Mouse (Mus musculus) limb, embryonic 13.5 days (tissue): ENCODE data around the gene Chd3. TPM values are rescaled to one million over a fixed set of nuclear protein-coding genes. Genes with fewer than 3 reads are reported as not detected.

Experiments used
- ATAC-seq: fragments of 200-750 bp; cut with Nextera tagmentation; 2 replicates; pipeline ENCODE4 v1.8.0; 2017; ENCODE audit warnings: low read depth, moderate number of reproducible peaks, moderate TSS enrichment; ENCODE audit not compliant: low FRiP score
- H3K27ac ChIP-seq: fragments of 300-500 bp; sonication (generic); 2 replicates; pipeline ENCODE4 v1.5.1; 2015; ENCODE audit warnings: inconsistent platforms, mild to moderate bottlenecking, moderate library complexity
- H3K27me3 ChIP-seq: fragments of 300-500 bp; sonication (generic); 2 replicates; pipeline ENCODE4 v1.6.1; 2015; ENCODE audit warnings: mild to moderate bottlenecking, inconsistent platforms
- H3K36me3 ChIP-seq: fragments of 300-500 bp; sonication (generic); 2 replicates; pipeline ENCODE4 v1.6.1; 2015; ENCODE audit warnings: inconsistent platforms, mild to moderate bottlenecking, moderate library complexity
- H3K4me1 ChIP-seq: fragments of 300-500 bp; sonication (generic); 2 replicates; pipeline ENCODE4 v1.6.1; 2015; ENCODE audit warnings: inconsistent platforms
- H3K4me2 ChIP-seq: fragments of 300-500 bp; sonication (generic); replicated peaks from 2 replicates; pipeline ENCODE4 v1.6.1; 2015; ENCODE audit warnings: inconsistent platforms, mild to moderate bottlenecking, moderate library complexity
- H3K4me3 ChIP-seq: fragments of 300-500 bp; sonication (generic); 2 replicates; pipeline ENCODE4 v1.5.1; 2015; ENCODE audit warnings: moderate library complexity, mild to moderate bottlenecking, inconsistent platforms
- H3K9ac ChIP-seq: fragments of 300-500 bp; sonication (generic); 2 replicates; pipeline ENCODE4 v1.6.1; 2015; ENCODE audit warnings: mild to moderate bottlenecking, inconsistent platforms
- H3K9me3 ChIP-seq: fragments of 300-500 bp; sonication (generic); 2 replicates; pipeline ENCODE4 v1.6.1; 2016; ENCODE audit warnings: inconsistent platforms
- WGBS: fragments of 180-500 bp; shearing (Covaris S2); methylation state at CpG from one replicate; pipeline ENCODE4 v1.1.7; 2015; 5-methylcytosine and 5-hydroxymethylcytosine counted together
- polyA plus RNA-seq: library from polyadenylated mRNA; unstranded; fragments of >200 nt; fragmentation: Nextera tagmentation; extraction: Ambion mirVana; gene quantifications from 2 replicates; pipeline ENCODE4 v1.2.1, GENCODE M21; 2015

Gene Chd3
- polyA plus RNA-seq, 1 experiment from 2014 or later = 119 TPM

- peak overlapping the region; percentile 87 for H3K4me3 ChIP-seq
- peaks cover 63% of the 10 kb centered on the region for H3K4me1 ChIP-seq
- ATAC-seq = no peak
- under 1% methylated on average over 22 of the region's 22 CpGs for WGBS
- H3K27me3 ChIP-seq = no peaks in the 10 kb centered on the region
- H3K36me3 ChIP-seq = peaks cover 25% of the 10 kb centered on the region
- peak overlapping the region; percentile 100 for H3K9ac ChIP-seq
- H3K4me2 ChIP-seq = peak overlapping the region; percentile 98
- H3K9me3 ChIP-seq = 0 out of 2 replicates have a peak, but pooled peaks cover 3% of the 10 kb centered on the region
- H3K27ac ChIP-seq = peak overlapping the region; percentile 100
These were observed 2.2 kb downstream of the Chd3 start for GRCm38 (mm10) chr11:69366855-69367615.

GRCm38 (mm10) chr11:69366157-69366854 is 2.9 kb downstream of the Chd3 start:
- H3K9me3 ChIP-seq = 0 out of 2 replicates have a peak, but pooled peaks cover 3% of the 10 kb centered on the region
- under 1% methylated on average over 26 of the region's 26 CpGs for WGBS
- peaks cover 32% of the 10 kb centered on the region for H3K36me3 ChIP-seq
- peak overlapping the region; percentile 73 for H3K9ac ChIP-seq
- no peaks in the 10 kb centered on the region for H3K27me3 ChIP-seq
- peak overlapping the region; percentile 100 for H3K27ac ChIP-seq
- ATAC-seq = peak; percentile 86
- peak overlapping the region; percentile 98 for H3K4me2 ChIP-seq
- peaks cover 55% of the 10 kb centered on the region for H3K4me1 ChIP-seq
- peak overlapping the region; percentile 87 for H3K4me3 ChIP-seq

- peaks cover 50% of the 10 kb centered on the region for H3K4me1 ChIP-seq
- WGBS = 16% methylated on average over 6 of the region's 6 CpGs
- no peak for ATAC-seq
These were observed 3.5 kb downstream of the Chd3 start for GRCm38 (mm10) chr11:69365722-69366121.

GRCm38 (mm10) chr11:69364910-69365309 is 4.3 kb downstream of the Chd3 start:
- H3K4me1 ChIP-seq = peaks cover 45% of the 10 kb centered on the region

More at GRCm38 (mm10) chr11:69365722-69366121, 3.5 kb downstream of the Chd3 start:
- H3K9ac ChIP-seq = peak overlapping the region; percentile 73
- peak overlapping the region; percentile 98 for H3K4me2 ChIP-seq
- H3K9me3 ChIP-seq = 0 out of 2 replicates have a peak, but pooled peaks cover 3% of the 10 kb centered on the region
- H3K27me3 ChIP-seq = no peaks in the 10 kb centered on the region
- peaks cover 38% of the 10 kb centered on the region for H3K36me3 ChIP-seq
- H3K4me3 ChIP-seq = peak overlapping the region; percentile 87
- peak overlapping the region; percentile 100 for H3K27ac ChIP-seq

GRCm38 (mm10) chr11:69364376-69364775 is 4.8 kb downstream of the Chd3 start:
- H3K4me3 ChIP-seq = peak overlapping the region; percentile 87
- ATAC-seq = no peak
- peak overlapping the region; percentile 98 for H3K4me2 ChIP-seq
- H3K36me3 ChIP-seq = peaks cover 51% of the 10 kb centered on the region
- 0 out of 2 replicates have a peak, but pooled peaks cover 3% of the 10 kb centered on the region for H3K9me3 ChIP-seq
- no peaks in the 10 kb centered on the region for H3K27me3 ChIP-seq
- peak overlapping the region; percentile 100; the same call in 1 of the 2 replicates for H3K27ac ChIP-seq
- H3K4me1 ChIP-seq = peaks cover 42% of the 10 kb centered on the region
- WGBS = 59% methylated on average over 8 of the region's 8 CpGs
- H3K9ac ChIP-seq = peak overlapping the region; percentile 73

More at GRCm38 (mm10) chr11:69364910-69365309, 4.3 kb downstream of the Chd3 start:
- Histone ChIP-seq H3K4me2 (peak overlapping the region; percentile 98), H3K36me3 (peaks cover 46% of the 10 kb centered on the region), H3K4me3 (peak overlapping the region; percentile 87), H3K9ac (peak overlapping the region; percentile 73), H3K27me3 (no peaks in the 10 kb centered on the region), H3K9me3 (0 out of 2 replicates have a peak, but pooled peaks cover 3% of the 10 kb centered on the region), H3K27ac (peak overlapping the region; percentile 100)
- 2% methylated on average over 6 of the region's 6 CpGs for WGBS
- ATAC-seq = peak; percentile 22

GRCm38 (mm10) chr11:69362479-69362878 is 6.7 kb downstream of the Chd3 start:
- Histone ChIP-seq H3K9ac (no peak overlapping the region), H3K4me1 (peaks cover 40% of the 10 kb centered on the region), H3K27ac (no peak overlapping the region), H3K4me3 (no peak overlapping the region), H3K4me2 (no peak overlapping the region), H3K9me3 (0 out of 2 replicates have a peak, but pooled peaks cover 3% of the 10 kb centered on the region), H3K36me3 (peaks cover 70% of the 10 kb centered on the region), H3K27me3 (no peaks in the 10 kb centered on the region)
- 20% methylated on average over 2 of the region's 2 CpGs for WGBS
- ATAC-seq = no peak

- no peak for ATAC-seq
- no peaks in the 10 kb centered on the region for H3K27me3 ChIP-seq
- H3K4me3 ChIP-seq = no peak overlapping the region
- H3K27ac ChIP-seq = no peak overlapping the region
- peaks cover 75% of the 10 kb centered on the region for H3K36me3 ChIP-seq
- H3K4me1 ChIP-seq = peaks cover 40% of the 10 kb centered on the region
- 53% methylated on average over 7 of the region's 7 CpGs for WGBS
- H3K9ac ChIP-seq = no peak overlapping the region
- H3K4me2 ChIP-seq = no peak overlapping the region
- H3K9me3 ChIP-seq = 0 out of 2 replicates have a peak, but pooled peaks cover 3% of the 10 kb centered on the region
These were observed 7.2 kb downstream of the Chd3 start for GRCm38 (mm10) chr11:69362021-69362420.

GRCm38 (mm10) chr11:69357690-69358089 is 11.5 kb downstream of the Chd3 start:
- Histone ChIP-seq H3K4me3 (no peak overlapping the region), H3K27me3 (no peaks in the 10 kb centered on the region), H3K4me1 (peaks cover 4% of the 10 kb centered on the region), H3K4me2 (no peak overlapping the region), H3K27ac (no peak overlapping the region), H3K9ac (no peak overlapping the region), H3K36me3 (peaks cover 99% of the 10 kb centered on the region), H3K9me3 (no peaks in the 10 kb centered on the region)
- WGBS = 84% methylated on average over 12 of the region's 12 CpGs
- ATAC-seq = peak; percentile 26; the same call in 1 of the 2 replicates

- no peak for ATAC-seq
- 83% methylated on average over 5 of the region's 5 CpGs for WGBS
- Histone ChIP-seq H3K36me3 (peaks cover 100% of the 10 kb centered on the region), H3K9ac (no peak overlapping the region), H3K9me3 (no peaks in the 10 kb centered on the region), H3K4me3 (no peak overlapping the region), H3K27ac (no peak overlapping the region), H3K4me2 (no peak overlapping the region), H3K4me1 (no peaks in the 10 kb centered on the region), H3K27me3 (no peaks in the 10 kb centered on the region)
These were observed 12.7 kb downstream of the Chd3 start for GRCm38 (mm10) chr11:69356544-69356943.

- Histone ChIP-seq H3K36me3 (peaks cover 88% of the 10 kb centered on the region), H3K9me3 (no peaks in the 10 kb centered on the region), H3K9ac (no peak overlapping the region), H3K27ac (no peak overlapping the region), H3K4me2 (no peak overlapping the region), H3K27me3 (no peaks in the 10 kb centered on the region), H3K4me3 (no peak overlapping the region), H3K4me1 (peaks cover 2% of the 10 kb centered on the region)
- WGBS = 87% methylated on average over 24 of the region's 26 CpGs
- ATAC-seq = no peak
These were observed 22.8 kb downstream of the Chd3 start for GRCm38 (mm10) chr11:69346441-69346840.

- peaks cover 15% of the 10 kb centered on the region for H3K4me1 ChIP-seq
- H3K4me2 ChIP-seq = peak within 1 kb of the TSS; percentile 82
- WGBS = 2% methylated on average over 99 of the region's 99 CpGs
- H3K4me3 ChIP-seq = peak within 1 kb of the TSS; percentile 63
- H3K27me3 ChIP-seq = no peaks in the 10 kb centered on the region
- no peaks in the 10 kb centered on the region for H3K9me3 ChIP-seq
- ATAC-seq = peak; percentile 89
- H3K9ac ChIP-seq = peak within 1 kb of the TSS; percentile 79
- peak within 1 kb of the TSS; percentile 88 for H3K27ac ChIP-seq
- H3K36me3 ChIP-seq = peaks cover 28% of the 10 kb centered on the region
These were observed 28.8 kb downstream of the Chd3 start, which contains the start of gene Rnf227 for GRCm38 (mm10) chr11:69340161-69341131. Gene Rnf227, plus strand, starts transcription at chr11:69340461.
